In the genomic region with DNA sequence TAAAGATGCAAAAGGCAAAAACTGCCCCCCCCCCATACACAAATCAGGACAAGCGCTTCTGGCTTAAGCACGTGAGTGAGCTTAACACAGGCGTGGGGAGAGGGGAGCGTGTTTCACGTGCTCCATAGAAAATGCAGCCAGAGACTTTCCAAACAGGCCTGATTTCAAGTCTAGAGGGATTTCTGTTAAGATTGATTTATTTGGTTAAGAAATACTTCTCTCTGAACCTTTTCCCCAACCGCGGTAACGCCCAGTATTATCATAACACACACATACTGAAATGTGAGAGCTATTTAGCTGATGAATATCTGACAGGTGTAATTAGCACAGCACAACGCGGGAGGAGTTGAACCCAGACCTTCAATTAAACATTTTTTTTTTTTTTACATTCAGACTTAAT, we compare ENCODE assay signal across 29 mouse cellular contexts. TPM values are rescaled to one million over a fixed set of nuclear protein-coding genes. Genes with fewer than 3 reads are reported as not detected.
DNase-seq lines count a peak whose midpoint lies in the region; ATAC-seq and TF ChIP-seq lines count a peak whose summit lies in the region.
"Had no signal": no experiment of that assay in that cellular context is flagged by ENCODE, and none has a peak within 500 bp of the region (broad histone marks: within the 10 kb centered on the region; RNA-seq: fewer than 3 reads in every experiment).

No protein-coding gene starts in this region.

- H3K4me2 ChIP-seq in limb, embryonic 15.5 days: no peak overlapping the region
- no peak overlapping the region for H3K4me2 ChIP-seq in hindbrain, postnatal 0 days (ENCODE audit: low read depth, low read length)
- H3K4me2 ChIP-seq: heart, embryonic 13.5 days; hindbrain, embryonic 13.5 days; limb, embryonic 12.5 days had no signal

- H3K27ac ChIP-seq in limb, embryonic 15.5 days: 0 out of 2 replicates have a peak overlapping the region, but pooled peaks have one; percentile 22
- no peak overlapping the region for H3K27ac ChIP-seq in hindbrain, postnatal 0 days
- H3K27ac ChIP-seq: heart, embryonic 13.5 days; hindbrain, embryonic 13.5 days; limb, embryonic 12.5 days; liver, embryonic 14.5 days had no signal

- H3K9me3 ChIP-seq in limb, embryonic 15.5 days: no peaks in the 10 kb centered on the region
- H3K9me3 ChIP-seq in hindbrain, postnatal 0 days (ENCODE audit: low read length): no peaks in the 10 kb centered on the region
- H3K9me3 ChIP-seq: heart, embryonic 13.5 days; hindbrain, embryonic 13.5 days; limb, embryonic 12.5 days had no signal

- DNase-seq in frontal cortex, adult 2 months (ENCODE audit: extremely low spot score in 1 of 2, low spot score in 1 of 2): no peak
- peak; percentile 9 for DNase-seq in lung, postnatal 36 days
- no peak for DNase-seq in lung, postnatal 14 days
- DNase-seq in telencephalon, adult 2 months (ENCODE audit: low read depth, low spot score): peak; percentile 19
- DNase-seq in hindbrain, postnatal 0 days (ENCODE audit: low spot score): no peak
- DNase-seq: cerebellum, adult 9-11 months; kidney, adult 9 months; kidney, postnatal 25 days; lung, postnatal 10 days; retina, postnatal 1 day; right cerebral cortex, postnatal 4 days had no signal

- 52% methylated on average over 10 of the region's 10 CpGs for WGBS in limb, embryonic 15.5 days
- WGBS in hindbrain, postnatal 0 days: 63% methylated on average over 10 of the region's 10 CpGs

- no peak overlapping the region for H3K9ac ChIP-seq in limb, embryonic 15.5 days
- no peak overlapping the region for H3K9ac ChIP-seq in hindbrain, postnatal 0 days (replicated peaks; ENCODE audit: low read length)
- H3K9ac ChIP-seq: heart, embryonic 13.5 days; hindbrain, embryonic 13.5 days; limb, embryonic 12.5 days; liver, embryonic 14.5 days had no signal

- no peaks in the 10 kb centered on the region for H3K27me3 ChIP-seq in limb, embryonic 15.5 days
- no peaks in the 10 kb centered on the region for H3K27me3 ChIP-seq in hindbrain, postnatal 0 days (ENCODE audit: insufficient read depth, low read length)
- H3K27me3 ChIP-seq: heart, embryonic 13.5 days; hindbrain, embryonic 13.5 days; limb, embryonic 12.5 days had no signal

- ATAC-seq in frontal cortex, adult (ENCODE audit: low TSS enrichment): 0 out of 2 replicates have a peak, but pooled peaks have one; percentile 0
- ATAC-seq in limb, embryonic 15.5 days (ENCODE audit: insufficient number of reproducible peaks, low FRiP score, low TSS enrichment, low read depth): no peak
- no peak for ATAC-seq in hindbrain, postnatal 0 days

- H3K4me1 ChIP-seq in limb, embryonic 15.5 days: peaks cover 3% of the 10 kb centered on the region
- no peaks in the 10 kb centered on the region; the same call in 1 of the 2 replicates for H3K4me1 ChIP-seq in hindbrain, postnatal 0 days (ENCODE audit: insufficient read depth, low read length)
- H3K4me1 ChIP-seq: hindbrain, embryonic 13.5 days; limb, embryonic 12.5 days had no signal

- no peak overlapping the region for H3K4me3 ChIP-seq in limb, embryonic 15.5 days
- no peak overlapping the region for H3K4me3 ChIP-seq in hindbrain, postnatal 0 days (ENCODE audit: low read length)
- H3K4me3 ChIP-seq: heart, embryonic 13.5 days; hindbrain, embryonic 13.5 days; limb, embryonic 12.5 days had no signal

- no peak for TF ChIP-seq CTCF in hindbrain, postnatal 0 days (IDR thresholded peaks at IDR 0.05; ENCODE audit: low read depth)

- H3K36me3 ChIP-seq in limb, embryonic 15.5 days: peaks cover 12% of the 10 kb centered on the region
- H3K36me3 ChIP-seq in hindbrain, postnatal 0 days (ENCODE audit: insufficient read depth, low read length): no peaks in the 10 kb centered on the region

RNA-seq across cellular contexts. Expression of a gene that starts 0.5 kb away (rescaled TPM):
- polyA plus RNA-seq in frontal cortex, adult 2 months (2012; rRNA removed): 0.18 and 0.46 TPM in 2 replicates
- polyA plus RNA-seq in limb, embryonic 15.5 days (2015; fragmentation: Nextera tagmentation; extraction: Ambion mirVana): not detected in 2 replicates
- not detected in 2 replicates for total RNA-seq in hindbrain, postnatal 0 days (2014; rRNA removed)
- not detected in 2 replicates for polyA plus RNA-seq in hindbrain, postnatal 0 days (2015; fragmentation: Nextera tagmentation; extraction: Ambion mirVana)
- total RNA-seq: granulocyte monocyte progenitor cell, adult 5-6 weeks; heart, postnatal 25 days; megakaryocyte-erythroid progenitor cell, adult 5-6 weeks; midbrain, postnatal 0 days; neutrophil, adult 5-6 weeks had no signal
- polyA plus RNA-seq: C2C12; forebrain, embryonic 14.5 days; heart, embryonic 13.5 days; hindbrain, embryonic 13.5 days; intestine, embryonic 14.5 days; limb, embryonic 12.5 days; liver, embryonic 14.5 days; midbrain, postnatal 0 days had no signal

RNA-seq across cellular contexts. Expression of a gene that starts 1.8 kb away (rescaled TPM):
- polyA plus RNA-seq in frontal cortex, adult 2 months (2012; rRNA removed): not detected in 2 replicates
- polyA plus RNA-seq in limb, embryonic 15.5 days (2015; fragmentation: Nextera tagmentation; extraction: Ambion mirVana): not detected in 2 replicates
- not detected in 2 replicates for total RNA-seq in hindbrain, postnatal 0 days (2014; rRNA removed)
- not detected in 2 replicates for polyA plus RNA-seq in hindbrain, postnatal 0 days (2015; fragmentation: Nextera tagmentation; extraction: Ambion mirVana)
- total RNA-seq: adrenal gland, adult 18-20 months; gastrocnemius, adult 18-20 months; granulocyte monocyte progenitor cell, adult 5-6 weeks; heart, postnatal 25 days; left cerebral cortex, adult 8-10 months; megakaryocyte-erythroid progenitor cell, adult 5-6 weeks; midbrain, postnatal 0 days; neutrophil, adult 5-6 weeks had no signal
- polyA plus RNA-seq: C2C12; cortical plate, adult 2 months; forebrain, embryonic 14.5 days; heart, embryonic 13.5 days; hindbrain, embryonic 13.5 days; intestine, embryonic 14.5 days; limb, embryonic 12.5 days; liver, embryonic 14.5 days; midbrain, postnatal 0 days had no signal

Comparison
In these comparisons a context has a peak if more than half of its experiments do, and no peak if none do; other contexts are left out.
1. DNase-seq: peak in lung, postnatal 36 days (single experiment) and telencephalon, adult 2 months (single experiment); none in frontal cortex, adult 2 months (0 of 2), lung, postnatal 14 days (single experiment) and hindbrain, postnatal 0 days (single experiment).